Mouse (Mus musculus) hindbrain, embryonic 14.5 days (tissue): ENCODE results near the gene Fam217b. TPM values are rescaled to one million over a fixed set of nuclear protein-coding genes. Genes with fewer than 3 reads are reported as not detected.

ENCODE experiments used
- ATAC-seq: fragments of 200-750 bp; cut with Nextera tagmentation; 2 replicates; pipeline ENCODE4 v1.8.0; 2017; ENCODE audit warnings: moderate number of reproducible peaks, mild to moderate bottlenecking, moderate TSS enrichment, moderate library complexity; ENCODE audit not compliant: low FRiP score
- DNase-seq: peaks from one replicate; pipeline ENCODE4 v3.0.0-alpha.2; 2015; ENCODE audit warnings: low spot score
- H3K27ac ChIP-seq: fragments of 300-500 bp; sonication (generic); 2 replicates; pipeline ENCODE4 v1.5.1; 2014; ENCODE audit warnings: mild to moderate bottlenecking, moderate library complexity
- H3K27me3 ChIP-seq: fragments of 300-500 bp; sonication (generic); 2 replicates; pipeline ENCODE4 v1.6.1; 2014; ENCODE audit warnings: mild to moderate bottlenecking, low read length, mixed read lengths; ENCODE audit not compliant: control insufficient read depth, insufficient read depth
- H3K36me3 ChIP-seq: fragments of 300-500 bp; sonication (generic); replicated peaks from 2 replicates; pipeline ENCODE4 v1.6.1; 2014; ENCODE audit not compliant: control insufficient read depth, insufficient read depth
- H3K4me1 ChIP-seq: fragments of 300-500 bp; sonication (generic); replicated peaks from 2 replicates; pipeline ENCODE4 v1.6.1; 2014; ENCODE audit warnings: antibody characterized with exemption, low read length, mixed read lengths; ENCODE audit not compliant: control insufficient read depth, insufficient read depth
- H3K4me2 ChIP-seq: fragments of 300-500 bp; sonication (generic); replicated peaks from 2 replicates; pipeline ENCODE4 v1.6.1; 2014; ENCODE audit warnings: mild to moderate bottlenecking, moderate library complexity
- H3K4me3 ChIP-seq: fragments of 300-500 bp; sonication (generic); replicated peaks from 2 replicates; pipeline ENCODE4 v1.5.1; 2014; ENCODE audit warnings: mild to moderate bottlenecking, low read length
- H3K9ac ChIP-seq: fragments of 300-500 bp; sonication (generic); 2 replicates; pipeline ENCODE4 v1.6.1; 2014
- H3K9me3 ChIP-seq: fragments of 300-500 bp; sonication (generic); 2 replicates; pipeline ENCODE4 v1.6.1; 2016; ENCODE audit warnings: low read length; ENCODE audit not compliant: control insufficient read depth
- WGBS: fragments of 180-500 bp; shearing (Covaris S2); extraction: QIAGEN DNeasy Blood & Tissue Kit; methylation state at CpG from one replicate; pipeline ENCODE4 v1.1.7; 2014; 5-methylcytosine and 5-hydroxymethylcytosine counted together
- polyA plus RNA-seq: library from polyadenylated mRNA; unstranded; fragments of >200 nt; fragmentation: Nextera tagmentation; extraction: Ambion mirVana; gene quantifications from 2 replicates; pipeline ENCODE4 v1.2.1, GENCODE M21; 2014

The Fam217b gene
- polyA plus RNA-seq, 1 experiment from 2014 or later: 15.1 TPM

DNA sequence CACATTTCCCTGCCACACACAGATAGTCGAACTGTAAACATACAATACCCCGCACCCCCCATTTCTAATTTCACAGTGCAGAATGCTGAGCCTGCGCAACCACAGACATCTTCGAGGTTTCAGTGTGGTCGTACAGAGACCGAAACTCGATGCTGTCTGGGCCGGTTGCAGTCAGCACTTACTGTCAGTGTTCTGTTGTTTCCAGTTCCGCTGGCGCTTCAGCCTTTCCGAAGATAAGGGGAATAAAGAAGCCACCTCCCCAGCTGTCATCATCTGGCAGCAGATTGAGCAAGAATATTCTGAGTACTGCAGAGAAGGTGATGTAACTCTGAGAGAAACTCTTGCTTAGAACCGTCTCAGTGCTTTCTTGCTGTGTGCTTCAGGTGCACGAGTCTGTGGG is 2.1 kb downstream of the Fam217b start:
- WGBS: 77% methylated on average over 13 of the region's 13 CpGs

DNA sequence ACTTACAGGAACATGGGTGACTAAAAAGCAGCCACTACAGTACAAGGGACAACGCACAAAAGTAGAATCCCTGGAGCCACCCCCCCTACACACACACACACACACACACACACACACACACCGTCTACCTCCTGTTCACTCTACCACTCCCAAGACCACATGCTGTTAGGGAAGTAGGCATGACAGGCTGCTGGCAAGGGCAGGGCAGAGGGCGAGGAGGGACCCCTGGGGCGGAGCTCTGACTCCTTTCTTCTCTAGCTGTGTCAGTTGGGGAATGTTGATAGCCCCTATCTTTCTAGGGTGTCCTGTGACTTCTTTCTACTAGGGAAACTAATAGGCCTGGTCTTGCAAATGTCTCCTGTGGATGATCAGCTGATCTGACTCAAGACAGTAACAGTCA is 2.6 kb downstream of the Fam217b start:
- Histone ChIP-seq H3K4me1 (peaks cover 17% of the 10 kb centered on the region; the same call in 1 of the 2 replicates), H3K9me3 (no peaks in the 10 kb centered on the region), H3K4me3 (no peak overlapping the region), H3K27ac (no peak overlapping the region), H3K4me2 (no peak overlapping the region), H3K36me3 (0 out of 2 replicates have a peak, but pooled peaks cover 13% of the 10 kb centered on the region), H3K9ac (no peak overlapping the region), H3K27me3 (no peaks in the 10 kb centered on the region)
- 57% methylated on average over 4 of the region's 4 CpGs for WGBS
- DNase-seq (no peak), ATAC-seq (no peak)

More for the DNA sequence above, 2.1 kb downstream of the Fam217b start:
- DNase-seq: no peak
- Histone ChIP-seq H3K4me2 (no peak overlapping the region), H3K27me3 (no peaks in the 10 kb centered on the region), H3K27ac (no peak overlapping the region), H3K9ac (no peak overlapping the region), H3K4me1 (peaks cover 16% of the 10 kb centered on the region; the same call in 1 of the 2 replicates), H3K4me3 (no peak overlapping the region), H3K9me3 (no peaks in the 10 kb centered on the region), H3K36me3 (0 out of 2 replicates have a peak, but pooled peaks cover 13% of the 10 kb centered on the region)
- ATAC-seq: no peak

DNA sequence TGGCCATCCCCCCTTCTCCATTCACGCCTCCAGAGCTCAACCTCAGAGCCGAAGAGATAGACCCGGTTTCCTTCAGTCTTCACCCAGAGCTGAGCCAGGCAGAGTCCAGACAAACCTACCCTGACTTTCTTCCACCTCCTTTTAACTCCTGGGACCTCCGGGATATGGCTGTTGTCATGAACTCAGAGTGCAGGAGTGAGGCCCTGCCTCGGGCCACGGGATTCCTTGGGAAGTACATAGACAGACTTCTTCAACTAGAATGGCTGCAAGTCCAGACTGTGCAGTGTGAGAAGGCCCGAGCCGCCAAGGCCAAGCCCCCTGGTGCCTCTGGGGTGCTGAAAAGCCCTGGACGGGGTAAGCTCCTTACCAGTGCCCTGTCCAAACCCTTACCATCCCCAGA is 6.3 kb downstream of the Fam217b start:
- WGBS: 78% methylated on average over 9 of the region's 9 CpGs
- Histone ChIP-seq H3K4me1 (peaks cover 10% of the 10 kb centered on the region; the same call in 1 of the 2 replicates), H3K36me3 (0 out of 2 replicates have a peak, but pooled peaks cover 13% of the 10 kb centered on the region), H3K4me3 (no peak overlapping the region), H3K27ac (no peak overlapping the region), H3K9ac (no peak overlapping the region), H3K9me3 (no peaks in the 10 kb centered on the region), H3K4me2 (no peak overlapping the region), H3K27me3 (no peaks in the 10 kb centered on the region)
- DNase-seq (no peak), ATAC-seq (no peak)

DNA sequence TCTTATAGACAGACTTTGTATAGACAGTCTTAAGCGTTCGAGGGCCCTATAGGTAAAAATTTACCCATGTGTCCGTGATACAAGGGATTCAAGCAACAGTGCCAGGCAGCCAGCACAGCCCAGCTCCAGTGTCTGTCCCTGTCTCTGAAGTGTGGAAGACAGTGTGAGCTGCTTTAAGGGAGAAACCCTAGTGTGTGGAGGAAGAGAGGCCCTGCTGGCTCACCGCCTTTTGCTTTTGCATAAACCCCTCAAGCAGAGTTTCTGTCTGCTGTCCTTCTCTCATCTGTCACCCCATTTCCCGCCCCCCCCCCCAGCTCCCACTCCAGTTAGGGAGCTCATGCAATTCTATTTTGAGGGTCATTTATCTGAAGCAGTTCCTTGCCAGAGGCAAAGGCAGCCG is 7.3 kb downstream of the Fam217b start:
- ATAC-seq (no peak), DNase-seq (no peak)
- Histone ChIP-seq H3K27ac (no peak overlapping the region), H3K36me3 (0 out of 2 replicates have a peak, but pooled peaks cover 13% of the 10 kb centered on the region), H3K27me3 (no peaks in the 10 kb centered on the region), H3K4me3 (no peak overlapping the region), H3K4me2 (no peak overlapping the region), H3K9ac (no peak overlapping the region), H3K9me3 (no peaks in the 10 kb centered on the region), H3K4me1 (peaks cover 8% of the 10 kb centered on the region; the same call in 1 of the 2 replicates)
- WGBS: 48% methylated on average over 6 of the region's 6 CpGs

DNA sequence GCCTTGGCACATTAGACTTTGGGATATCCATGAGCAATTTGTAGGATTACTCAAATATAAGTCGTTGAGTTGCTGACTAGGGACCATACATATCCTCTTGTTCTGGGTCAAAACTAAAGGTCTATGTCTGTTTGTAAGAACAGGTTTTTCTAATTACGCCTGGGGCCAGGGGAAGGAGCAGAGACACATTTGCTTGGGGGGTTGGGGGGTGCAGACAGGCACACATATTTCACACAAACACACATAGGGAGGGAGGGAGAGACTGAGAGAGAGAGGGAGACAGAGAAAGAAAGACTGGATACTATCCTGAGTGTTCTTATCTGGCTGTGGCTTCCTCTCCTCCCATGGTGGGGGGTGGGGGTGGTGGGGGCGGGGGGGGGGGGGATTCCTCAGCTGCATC is 7.9 kb downstream of the Fam217b start:
- no peak for ATAC-seq
- no peak overlapping the region for H3K4me3 ChIP-seq
- H3K27me3 ChIP-seq: no peaks in the 10 kb centered on the region
- WGBS: 69% methylated on average over 2 of the region's 3 CpGs
- H3K9ac ChIP-seq: no peak overlapping the region
- 0 out of 2 replicates have a peak, but pooled peaks cover 13% of the 10 kb centered on the region for H3K36me3 ChIP-seq
- peak overlapping the region; percentile 32; the same call in 1 of the 2 replicates for H3K27ac ChIP-seq
- peaks cover 8% of the 10 kb centered on the region; the same call in 1 of the 2 replicates for H3K4me1 ChIP-seq
- H3K9me3 ChIP-seq: no peaks in the 10 kb centered on the region
- H3K4me2 ChIP-seq: no peak overlapping the region
- DNase-seq: no peak

DNA sequence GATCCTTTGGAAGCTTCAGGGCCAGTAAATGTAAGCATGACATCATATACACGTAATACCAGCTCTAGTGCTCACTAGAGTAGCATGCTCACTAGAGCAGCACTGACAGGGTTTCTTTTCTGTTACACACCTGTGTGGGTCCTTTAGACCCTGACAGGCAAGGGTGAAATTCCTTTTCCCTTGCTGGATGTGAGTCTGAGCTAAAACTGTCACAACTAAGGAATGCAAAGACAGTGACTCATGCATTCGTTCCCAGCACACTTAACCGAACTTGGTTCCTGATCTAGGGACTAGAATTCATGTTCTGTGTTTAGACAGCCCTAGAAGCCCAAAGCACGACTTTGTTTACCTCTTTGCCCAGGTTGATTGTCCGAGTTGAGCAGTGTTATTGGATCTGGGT is 8.9 kb downstream of the Fam217b start:
- ATAC-seq (no peak), DNase-seq (no peak)
- Histone ChIP-seq H3K27ac (no peak overlapping the region), H3K9ac (no peak overlapping the region), H3K4me1 (peaks cover 8% of the 10 kb centered on the region; the same call in 1 of the 2 replicates), H3K36me3 (0 out of 2 replicates have a peak, but pooled peaks cover 9% of the 10 kb centered on the region), H3K4me2 (no peak overlapping the region), H3K4me3 (no peak overlapping the region), H3K27me3 (no peaks in the 10 kb centered on the region), H3K9me3 (no peaks in the 10 kb centered on the region)
- 82% methylated on average over 5 of the region's 5 CpGs for WGBS

DNA sequence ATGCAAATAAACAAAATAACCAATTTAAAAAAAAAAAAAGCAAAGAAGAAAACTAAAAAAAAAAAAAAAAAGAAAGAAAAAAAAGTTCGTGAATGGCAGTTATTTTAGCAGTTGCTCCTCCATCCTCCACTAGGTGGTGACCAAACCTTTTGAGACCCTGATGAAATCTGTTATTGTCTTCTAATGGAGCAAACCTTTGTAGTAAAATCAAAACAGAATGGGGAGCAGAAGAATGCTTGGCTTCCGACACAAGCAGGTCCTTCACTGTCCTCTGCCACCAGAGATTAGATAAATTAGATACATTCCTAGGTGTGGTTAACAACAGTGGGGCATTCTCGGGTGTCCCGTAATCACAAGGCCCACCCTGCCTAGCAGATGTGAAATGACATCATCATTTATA is 11.9 kb downstream of the Fam217b start:
- ATAC-seq (no peak), DNase-seq (peak; percentile 76)
- H3K4me1 ChIP-seq: peaks cover 8% of the 10 kb centered on the region; the same call in 1 of the 2 replicates
- no peaks in the 10 kb centered on the region for H3K27me3 ChIP-seq
- no peaks in the 10 kb centered on the region for H3K9me3 ChIP-seq
- no peak overlapping the region for H3K9ac ChIP-seq
- 0 out of 2 replicates have a peak, but pooled peaks cover under 1% of the 10 kb centered on the region for H3K36me3 ChIP-seq
- WGBS: 43% methylated on average over 4 of the region's 4 CpGs
- no peak overlapping the region for H3K27ac ChIP-seq
- no peak overlapping the region for H3K4me3 ChIP-seq
- no peak overlapping the region for H3K4me2 ChIP-seq

DNA sequence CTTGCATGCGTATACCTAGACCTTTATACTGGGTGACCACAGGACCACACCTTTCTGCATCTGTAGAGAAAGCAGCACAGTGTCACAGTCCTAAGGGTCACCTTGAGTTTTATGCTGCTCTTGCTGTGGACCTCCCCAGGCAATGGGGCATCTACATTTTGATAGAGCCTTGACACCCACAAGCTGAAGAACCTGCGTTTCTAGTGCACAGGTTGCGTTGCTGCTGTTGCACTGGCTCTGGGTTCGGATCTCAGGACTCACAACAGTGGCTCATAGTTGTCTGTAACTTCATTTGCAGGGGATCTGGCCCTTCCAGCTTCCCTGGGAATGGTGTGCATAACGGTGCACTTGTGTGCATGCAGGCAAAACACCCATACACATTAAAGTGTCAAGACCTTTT is 12.9 kb downstream of the Fam217b start:
- no peaks in the 10 kb centered on the region for H3K27me3 ChIP-seq
- ATAC-seq: no peak
- H3K4me3 ChIP-seq: no peak overlapping the region
- no peak overlapping the region for H3K4me2 ChIP-seq
- no peak overlapping the region for H3K27ac ChIP-seq
- DNase-seq: no peak
- 88% methylated on average over 5 of the region's 5 CpGs for WGBS
- no peaks in the 10 kb centered on the region for H3K36me3 ChIP-seq
- peaks cover 5% of the 10 kb centered on the region; the same call in 1 of the 2 replicates for H3K4me1 ChIP-seq
- H3K9me3 ChIP-seq: no peaks in the 10 kb centered on the region
- H3K9ac ChIP-seq: no peak overlapping the region

DNA sequence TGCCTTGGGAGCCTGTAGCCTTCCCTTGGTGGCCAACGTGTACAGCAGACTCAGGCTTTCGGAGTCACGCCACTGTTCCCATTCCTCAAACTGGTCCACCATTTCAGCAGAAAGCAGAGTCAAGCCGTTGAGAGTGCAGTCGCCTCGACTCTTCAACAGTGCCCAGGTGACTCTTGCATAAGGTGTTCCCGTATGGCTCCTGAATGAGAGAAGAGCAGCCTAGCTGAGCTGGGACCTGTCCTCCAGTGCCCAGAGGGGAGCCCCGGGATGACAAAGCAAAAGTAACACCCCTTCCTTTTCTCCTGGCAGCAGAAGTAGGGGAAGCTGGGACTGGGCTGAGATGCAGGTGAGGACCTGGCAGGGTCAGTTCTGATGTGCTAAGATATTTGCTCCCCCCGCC is 13.9 kb downstream of the Fam217b start:
- H3K27ac ChIP-seq: no peak overlapping the region
- no peaks in the 10 kb centered on the region for H3K27me3 ChIP-seq
- H3K9me3 ChIP-seq: no peaks in the 10 kb centered on the region
- no peak overlapping the region for H3K4me3 ChIP-seq
- ATAC-seq (no peak), DNase-seq (no peak)
- no peak overlapping the region for H3K9ac ChIP-seq
- H3K4me1 ChIP-seq: no peaks in the 10 kb centered on the region
- H3K36me3 ChIP-seq: no peaks in the 10 kb centered on the region
- H3K4me2 ChIP-seq: no peak overlapping the region
- 80% methylated on average over 9 of the region's 9 CpGs for WGBS

DNA sequence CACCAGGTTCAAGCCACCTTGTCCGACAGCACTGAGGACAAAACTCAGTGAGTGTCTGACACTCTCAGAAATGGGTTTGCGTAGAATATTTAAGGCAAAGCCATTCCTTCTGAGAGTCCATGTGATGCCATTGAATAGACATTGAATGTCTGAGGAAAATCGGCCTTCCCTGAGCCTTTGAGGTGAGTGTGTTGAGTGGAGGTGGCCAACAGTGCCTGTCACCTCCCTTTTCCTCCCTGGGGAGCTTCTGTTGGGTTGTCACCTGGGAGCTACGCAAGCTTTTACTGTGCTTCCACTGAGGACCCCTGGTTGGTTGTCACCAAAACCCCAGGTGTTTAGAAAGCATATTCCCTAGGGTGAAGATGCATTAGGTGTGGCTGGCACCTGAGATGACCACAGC is 14.4 kb downstream of the Fam217b start:
- 88% methylated on average over 4 of the region's 4 CpGs for WGBS
- Histone ChIP-seq H3K9me3 (no peaks in the 10 kb centered on the region), H3K4me3 (no peak overlapping the region), H3K9ac (no peak overlapping the region), H3K4me2 (no peak overlapping the region), H3K27ac (no peak overlapping the region), H3K27me3 (no peaks in the 10 kb centered on the region), H3K4me1 (no peaks in the 10 kb centered on the region), H3K36me3 (no peaks in the 10 kb centered on the region)
- DNase-seq (no peak), ATAC-seq (no peak)
